Mouse (Mus musculus) spleen, adult 18-20 months (tissue): ENCODE measurements around the gene Slc35g1.
"Not testable (repeated sequence)": the region's sequence is repeated elsewhere in the genome, so short reads cannot be mapped to it uniquely, and the experiment has no call there.

Experiments used
- DNase-seq, 2 experiments: peaks; one replicate each; pipeline ENCODE4 v3.0.0; 2022; ENCODE audit warnings: mixed read lengths in 2 of 2

Gene Slc35g1

GRCm38 (mm10) chr19:38395701-38396632, at the start of gene Slc35g1:
Slc35g1 (plus strand) TSS chr19:38395980.
- peak; percentile 11 to 44 for DNase-seq

- DNase-seq = no peak
Observed at GRCm38 (mm10) chr19:38348271-38349012, 47.3 kb upstream of the Slc35g1 start.

- DNase-seq = no peak
Observed at GRCm38 (mm10) chr19:38349013-38349341, 46.8 kb upstream of the Slc35g1 start.

- no peak for DNase-seq
Observed at GRCm38 (mm10) chr19:38351202-38351601, 44.6 kb upstream of the Slc35g1 start.

GRCm38 (mm10) chr19:38351728-38352127, 44.1 kb upstream of the Slc35g1 start:
- DNase-seq = no peak

GRCm38 (mm10) chr19:38352495-38353130, 43.2 kb upstream of the Slc35g1 start:
- DNase-seq = no peak

- DNase-seq = no peak
Observed at GRCm38 (mm10) chr19:38354279-38354678, 41.5 kb upstream of the Slc35g1 start.

GRCm38 (mm10) chr19:38354819-38355360, 40.9 kb upstream of the Slc35g1 start:
- DNase-seq = no peak

- no peak for DNase-seq
Observed at GRCm38 (mm10) chr19:38356211-38356828, 39.5 kb upstream of the Slc35g1 start.

GRCm38 (mm10) chr19:38357956-38358623, 37.7 kb upstream of the Slc35g1 start:
- no peak for DNase-seq

- no peak for DNase-seq
Observed at GRCm38 (mm10) chr19:38359287-38359686, 36.5 kb upstream of the Slc35g1 start.

GRCm38 (mm10) chr19:38361850-38362249, 33.9 kb upstream of the Slc35g1 start:
- DNase-seq = no peak

GRCm38 (mm10) chr19:38363358-38363757, 32.4 kb upstream of the Slc35g1 start:
- no peak for DNase-seq

GRCm38 (mm10) chr19:38363879-38364659, 31.7 kb upstream of the Slc35g1 start:
- DNase-seq = no peak

GRCm38 (mm10) chr19:38364939-38365614, 30.7 kb upstream of the Slc35g1 start:
- DNase-seq = no peak

GRCm38 (mm10) chr19:38372460-38373102, 23.2 kb upstream of the Slc35g1 start:
- no peak for DNase-seq

- no peak for DNase-seq
Observed at GRCm38 (mm10) chr19:38373371-38373770, 22.4 kb upstream of the Slc35g1 start.

- no peak for DNase-seq
Observed at GRCm38 (mm10) chr19:38383769-38384168, 12.0 kb upstream of the Slc35g1 start.

- not testable (repeated sequence) for DNase-seq
Observed at GRCm38 (mm10) chr19:38387021-38387420, 8.8 kb upstream of the Slc35g1 start.

- no peak for DNase-seq
Observed at GRCm38 (mm10) chr19:38387835-38388234, 7.9 kb upstream of the Slc35g1 start.
